Mouse (Mus musculus) C2C12 (cell line): ENCODE results near the gene Fap.

Experiments used
- CTCF ChIP-seq: IDR thresholded peaks from one replicate; pipeline ENCODE4 v1.5.1; 2011; ENCODE audit not compliant: control insufficient read depth, insufficient read depth, insufficient read length
- MAX ChIP-seq: IDR thresholded peaks from one replicate; pipeline ENCODE4 v1.6.1; 2011; ENCODE audit warnings: mild to moderate bottlenecking, control low read depth
- MYOD1 ChIP-seq: IDR thresholded peaks from one replicate; pipeline ENCODE4 v1.6.1; 2011; ENCODE audit warnings: low read depth; ENCODE audit not compliant: control insufficient read depth, insufficient read length
- MYOG ChIP-seq: IDR thresholded peaks from one replicate; pipeline ENCODE4 v1.6.1; 2011; ENCODE audit not compliant: control insufficient read depth, insufficient read length; ENCODE audit errors: extremely low read depth
- USF1 ChIP-seq: IDR thresholded peaks from one replicate; pipeline ENCODE4 v1.6.1; 2011; ENCODE audit warnings: low read depth, mild to moderate bottlenecking, control low read depth, moderate library complexity

- TF ChIP-seq CTCF (no peak), MYOD1 (no peak), USF1 (no peak), MAX (no peak), MYOG (no peak)
Measured at GRCm38 (mm10) chr2:62459241-62460174, 114.4 kb downstream of the Fap start.
